Mouse (Mus musculus): ENCODE measurements around the gene Pld4.

The Pld4 gene

GRCm38 (mm10) chr12:112757896-112758295, 2.6 kb upstream of the Pld4 start:
- in situ Hi-C loops (cut with MboI; ENCODE audit: low pct_unique_long_range_greater_than_20kb in 1 of 2, low sequenced_read_pairs in 2 of 2, unreplicated experiment in 1 of 2), result no loop called here

- in situ Hi-C loops (cut with MboI; ENCODE audit: low pct_unique_long_range_greater_than_20kb in 1 of 2, low sequenced_read_pairs in 2 of 2, unreplicated experiment in 1 of 2), result no loop called here
Observed at GRCm38 (mm10) chr12:112759471-112759870, 984 bp upstream of the Pld4 start.

- in situ Hi-C loops (cut with MboI; ENCODE audit: low pct_unique_long_range_greater_than_20kb in 1 of 2, low sequenced_read_pairs in 2 of 2, unreplicated experiment in 1 of 2), result no loop called here
Observed at GRCm38 (mm10) chr12:112761411-112761810, 956 bp downstream of the Pld4 start.

- in situ Hi-C loops (cut with MboI; ENCODE audit: low pct_unique_long_range_greater_than_20kb in 1 of 2, low sequenced_read_pairs in 2 of 2, unreplicated experiment in 1 of 2), result no loop called here
Observed at GRCm38 (mm10) chr12:112762018-112762417, 1.6 kb downstream of the Pld4 start.

GRCm38 (mm10) chr12:112763176-112763575, 2.7 kb downstream of the Pld4 start:
- in situ Hi-C loops (cut with MboI; ENCODE audit: low pct_unique_long_range_greater_than_20kb in 1 of 2, low sequenced_read_pairs in 2 of 2, unreplicated experiment in 1 of 2), result no loop called here

- in situ Hi-C loops (cut with MboI; ENCODE audit: low pct_unique_long_range_greater_than_20kb in 1 of 2, low sequenced_read_pairs in 2 of 2, unreplicated experiment in 1 of 2), result no loop called here
Observed at GRCm38 (mm10) chr12:112764141-112764540, 3.7 kb downstream of the Pld4 start.

- in situ Hi-C loops (cut with MboI; ENCODE audit: low pct_unique_long_range_greater_than_20kb in 1 of 2, low sequenced_read_pairs in 2 of 2, unreplicated experiment in 1 of 2), result no loop called here
Observed at GRCm38 (mm10) chr12:112764991-112765390, 4.5 kb downstream of the Pld4 start.

- in situ Hi-C loops (cut with MboI; ENCODE audit: low pct_unique_long_range_greater_than_20kb in 1 of 2, low sequenced_read_pairs in 2 of 2, unreplicated experiment in 1 of 2), result no loop called here
Observed at GRCm38 (mm10) chr12:112766586-112766985, 6.1 kb downstream of the Pld4 start.

GRCm38 (mm10) chr12:112767036-112767890, 6.8 kb downstream of the Pld4 start:
- in situ Hi-C loops (cut with MboI; ENCODE audit: low pct_unique_long_range_greater_than_20kb in 1 of 2, low sequenced_read_pairs in 2 of 2, unreplicated experiment in 1 of 2), result no loop called here

GRCm38 (mm10) chr12:112768166-112768565, 7.7 kb downstream of the Pld4 start:
- in situ Hi-C loops (cut with MboI; ENCODE audit: low pct_unique_long_range_greater_than_20kb in 1 of 2, low sequenced_read_pairs in 2 of 2, unreplicated experiment in 1 of 2), result no loop called here

- in situ Hi-C loops (cut with MboI; ENCODE audit: low pct_unique_long_range_greater_than_20kb in 1 of 2, low sequenced_read_pairs in 2 of 2, unreplicated experiment in 1 of 2), result no loop called here
Observed at GRCm38 (mm10) chr12:112769031-112769430, 8.6 kb downstream of the Pld4 start.

GRCm38 (mm10) chr12:112769751-112770150, 9.3 kb downstream of the Pld4 start:
- in situ Hi-C loops (cut with MboI; ENCODE audit: low pct_unique_long_range_greater_than_20kb in 1 of 2, low sequenced_read_pairs in 2 of 2, unreplicated experiment in 1 of 2), result no loop called here

GRCm38 (mm10) chr12:112770396-112770795, 9.9 kb downstream of the Pld4 start:
- in situ Hi-C loops (cut with MboI; ENCODE audit: low pct_unique_long_range_greater_than_20kb in 1 of 2, low sequenced_read_pairs in 2 of 2, unreplicated experiment in 1 of 2), result no loop called here

- in situ Hi-C loops (cut with MboI; ENCODE audit: low pct_unique_long_range_greater_than_20kb in 1 of 2, low sequenced_read_pairs in 2 of 2, unreplicated experiment in 1 of 2), result no loop called here
Observed at GRCm38 (mm10) chr12:112772306-112772705, 11.9 kb downstream of the Pld4 start.

GRCm38 (mm10) chr12:112773366-112773765, 12.9 kb downstream of the Pld4 start:
- in situ Hi-C loops (cut with MboI; ENCODE audit: low pct_unique_long_range_greater_than_20kb in 1 of 2, low sequenced_read_pairs in 2 of 2, unreplicated experiment in 1 of 2), result no loop called here

GRCm38 (mm10) chr12:112774026-112774425, 13.6 kb downstream of the Pld4 start:
- in situ Hi-C loops (cut with MboI; ENCODE audit: low pct_unique_long_range_greater_than_20kb in 1 of 2, low sequenced_read_pairs in 2 of 2, unreplicated experiment in 1 of 2), result no loop called here

- in situ Hi-C loops (cut with MboI; ENCODE audit: low pct_unique_long_range_greater_than_20kb in 1 of 2, low sequenced_read_pairs in 2 of 2, unreplicated experiment in 1 of 2), result no loop called here
Observed at GRCm38 (mm10) chr12:112774481-112774880, 14.0 kb downstream of the Pld4 start.

GRCm38 (mm10) chr12:112791026-112791425, 30.6 kb downstream of the Pld4 start:
- in situ Hi-C loops (cut with MboI; ENCODE audit: low pct_unique_long_range_greater_than_20kb in 1 of 2, low sequenced_read_pairs in 2 of 2, unreplicated experiment in 1 of 2), result no loop called here

- in situ Hi-C loops (cut with MboI; ENCODE audit: low pct_unique_long_range_greater_than_20kb in 1 of 2, low sequenced_read_pairs in 2 of 2, unreplicated experiment in 1 of 2), result no loop called here
Observed at GRCm38 (mm10) chr12:112793601-112794355, 33.3 kb downstream of the Pld4 start.

Measured in mouse embryonic stem cell (cell line).